Mouse (Mus musculus): ENCODE measurements around the gene Dnajc19.

GRCm38 (mm10) chr3:34081929-34082328 lies 808 bp upstream of the Dnajc19 start:
- TF ChIP-seq POLR2A (IDR thresholded peaks at IDR 0.05; ENCODE audit: insufficient read depth, low read depth, low read length) = no peak
- TF ChIP-seq CTCF (IDR thresholded peaks at IDR 0.05) = no peak

Measured in heart, adult 2 months (tissue).